9 mouse cellular contexts compared by ENCODE assay signal in the genomic region with DNA sequence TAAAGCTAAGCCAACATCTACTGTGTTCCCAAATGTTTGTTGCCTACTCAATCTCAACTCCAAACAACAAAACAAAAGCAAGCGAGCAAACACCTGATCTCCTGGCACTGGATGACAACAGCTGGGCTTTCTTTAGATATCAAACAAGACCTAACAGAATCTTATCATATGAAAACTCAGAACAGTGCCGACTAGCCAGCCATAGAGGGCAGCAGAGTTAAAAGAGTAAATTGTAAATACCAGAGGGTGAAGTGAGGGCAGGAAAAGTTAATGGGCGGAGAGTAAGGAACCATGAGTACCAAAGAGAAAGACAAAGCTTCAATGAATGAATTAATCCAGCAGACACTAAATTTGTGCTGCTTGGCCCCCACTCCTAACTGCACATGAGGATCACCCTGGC. TPM values are rescaled to one million over a fixed set of nuclear protein-coding genes. Genes with fewer than 3 reads are reported as not detected.
DNase-seq lines count a peak whose midpoint lies in the region; ATAC-seq lines count a peak whose summit lies in the region.
"Had no signal": no experiment of that assay in that cellular context is flagged by ENCODE, and none has a peak within 500 bp of the region (broad histone marks: within the 10 kb centered on the region; RNA-seq: fewer than 3 reads in every experiment).

No protein-coding gene starts in this region.

- no peaks in the 10 kb centered on the region for H3K4me1 ChIP-seq in embryonic facial prominence, embryonic 11.5 days (ENCODE audit: control insufficient read depth, insufficient read depth, low read length)
- H3K4me1 ChIP-seq in midbrain, embryonic 14.5 days (ENCODE audit: control insufficient read depth, insufficient read depth, low read length): no peaks in the 10 kb centered on the region

- H3K27me3 ChIP-seq in embryonic facial prominence, embryonic 11.5 days (ENCODE audit: control insufficient read depth, insufficient read depth, low read length): no peaks in the 10 kb centered on the region
- H3K27me3 ChIP-seq in midbrain, embryonic 14.5 days (ENCODE audit: control insufficient read depth, insufficient read depth, low read length): 0 out of 2 replicates have a peak, but pooled peaks cover 7% of the 10 kb centered on the region

- no peak overlapping the region for H3K27ac ChIP-seq in embryonic facial prominence, embryonic 11.5 days (replicated peaks; ENCODE audit: low read depth, low read length)
- no peak overlapping the region for H3K27ac ChIP-seq in midbrain, embryonic 14.5 days (replicated peaks; ENCODE audit: low read depth, low read length)

- no peak for ATAC-seq in embryonic facial prominence, embryonic 11.5 days (replicated peaks; ENCODE audit: insufficient number of reproducible peaks, low FRiP score, low TSS enrichment, low read depth)
- ATAC-seq in midbrain, embryonic 14.5 days (ENCODE audit: low FRiP score, low TSS enrichment): no peak

- no peak overlapping the region for H3K4me3 ChIP-seq in embryonic facial prominence, embryonic 11.5 days (ENCODE audit: low read depth, low read length)
- H3K4me3 ChIP-seq in midbrain, embryonic 14.5 days (replicated peaks; ENCODE audit: low read depth, low read length): no peak overlapping the region
- H3K4me3 ChIP-seq: erythroblast, embryonic 14.5 days had no signal

- intact Hi-C loops in left cerebral cortex, postnatal 4 days (cut with DNase I): loop anchor here (5.0 kb wide), 1 partner anchor 176 kb away; no protein-coding TSS in a partner anchor

- H3K9ac ChIP-seq in embryonic facial prominence, embryonic 11.5 days (replicated peaks; ENCODE audit: low read length): no peak overlapping the region
- H3K9ac ChIP-seq in midbrain, embryonic 14.5 days (replicated peaks; ENCODE audit: low read length): no peak overlapping the region

- H3K36me3 ChIP-seq in embryonic facial prominence, embryonic 11.5 days (replicated peaks; ENCODE audit: control insufficient read depth, insufficient read depth, low read depth, low read length): no peaks in the 10 kb centered on the region
- H3K36me3 ChIP-seq in midbrain, embryonic 14.5 days (ENCODE audit: control insufficient read depth, insufficient read depth, low read length): no peaks in the 10 kb centered on the region

- no peak overlapping the region for H3K4me2 ChIP-seq in embryonic facial prominence, embryonic 11.5 days (ENCODE audit: low read depth, low read length)
- no peak overlapping the region for H3K4me2 ChIP-seq in midbrain, embryonic 14.5 days (ENCODE audit: low read length)

- WGBS in embryonic facial prominence, embryonic 11.5 days: 29% methylated on average over 3 of the region's 3 CpGs
- WGBS in midbrain, embryonic 14.5 days: 18% methylated on average over 3 of the region's 3 CpGs

- DNase-seq in testis, postnatal 10 days (ENCODE audit: low spot score): peak; percentile 54
- DNase-seq in testis, postnatal 14 days (ENCODE audit: low spot score): no peak
- peak; percentile 21 for DNase-seq in adrenal gland, postnatal 25 days
- peak; percentile 76 for DNase-seq in embryonic facial prominence, embryonic 11.5 days (ENCODE audit: low spot score)
- peak; percentile 59 for DNase-seq in heart, postnatal 4 days
- peak; percentile 40 for DNase-seq in left cerebral cortex, postnatal 4 days
- DNase-seq in midbrain, embryonic 14.5 days: peak; percentile 83
- DNase-seq in thymus, postnatal 25 days: peak; percentile 70

- H3K9me3 ChIP-seq in embryonic facial prominence, embryonic 11.5 days (replicated peaks; ENCODE audit: control insufficient read depth, low read length): no peaks in the 10 kb centered on the region
- H3K9me3 ChIP-seq in midbrain, embryonic 14.5 days (ENCODE audit: control insufficient read depth, low read length): no peaks in the 10 kb centered on the region

RNA-seq across cellular contexts. Expression of a gene that starts 11.8 kb away (rescaled TPM):
- 162 and 192 TPM in 2 replicates for total RNA-seq in adrenal gland, postnatal 25 days (2021)
- polyA plus RNA-seq in embryonic facial prominence, embryonic 11.5 days (2014; fragmentation: Nextera tagmentation; extraction: Ambion mirVana): 18.8 and 24.8 TPM in 2 replicates
- 10 to 100 TPM; 90.7 to 95.0 TPM for total RNA-seq in heart, postnatal 4 days (2021)
- total RNA-seq in left cerebral cortex, postnatal 4 days (2021): 10 to 100 TPM; 33.5 to 35.5 TPM
- 8.5 TPM in 2 replicates for polyA plus RNA-seq in midbrain, embryonic 14.5 days (2014; fragmentation: Nextera tagmentation; extraction: Ambion mirVana)
